Mouse (Mus musculus) G1E (cell line): ENCODE results near the gene Farp2.

ENCODE experiments used
- CTCF ChIP-seq: IDR thresholded peaks from 2 replicates; pipeline ENCODE4 v1.5.1; 2012; ENCODE audit warnings: low read depth, low read length, inconsistent platforms, mixed read lengths
- GATA1 ChIP-seq: IDR thresholded peaks from 2 replicates; pipeline ENCODE4 v1.6.1; 2012; ENCODE audit warnings: borderline replicate concordance, low read length, inconsistent platforms, mixed read lengths

- TF ChIP-seq CTCF, result no peak
- TF ChIP-seq GATA1, result no peak
These were observed 51.3 kb downstream of the Farp2 start for GRCm38 (mm10) chr1:93563224-93563623.
